Mouse (Mus musculus): ENCODE data around the gene Arl5b. TPM values are rescaled to one million over a fixed set of nuclear protein-coding genes. Genes with fewer than 3 reads are reported as not detected.

Arl5b gene
- polyA plus RNA-seq (2014; fragmentation: Illumina TruSeq; extraction: RNeasy Lipid Tissue Mini Kit (QIAGEN cat#74804); ENCODE audit: insufficient read depth, low read depth, low replicate concordance) = 15.5 TPM

DNA sequence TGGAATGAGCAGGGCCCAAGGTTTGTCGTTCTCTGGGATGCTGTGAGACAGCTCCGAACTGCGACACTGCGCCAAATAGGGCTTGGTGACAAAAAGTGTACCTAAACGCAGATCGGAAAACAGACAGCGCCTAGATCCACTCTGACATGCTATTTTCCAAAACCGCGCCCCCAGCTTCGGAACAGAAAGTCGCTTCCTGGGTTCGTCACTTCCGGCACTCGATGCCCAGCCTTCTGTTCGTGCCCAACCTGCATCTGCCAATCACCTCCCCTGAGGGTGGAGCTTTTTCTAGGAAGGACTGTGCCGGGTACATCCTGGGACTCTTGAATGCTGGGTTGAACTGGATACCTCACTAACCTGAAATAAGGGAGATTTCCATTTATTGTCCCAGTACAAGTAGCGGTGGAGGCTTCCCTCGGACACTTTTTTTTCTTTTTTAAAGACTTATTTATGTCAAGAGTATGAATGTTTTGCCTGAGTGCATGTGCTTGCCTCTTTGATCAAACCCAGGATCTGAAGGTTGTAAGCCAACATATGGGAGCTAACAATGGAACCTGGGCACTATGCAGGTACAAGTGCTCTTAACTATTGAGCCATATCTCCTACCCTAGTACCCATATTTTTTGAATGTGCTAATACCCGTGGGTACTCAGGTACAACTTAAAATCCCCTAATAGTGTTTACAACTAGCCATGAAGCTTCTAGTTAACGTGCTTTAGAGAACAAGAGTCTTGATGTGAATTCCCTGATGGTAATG, at the start of gene Arl5b:
Arl5b (plus strand) TSS at position 279 of the 757 bp plus-strand sequence.

GRCm38 (mm10) chr2:15054945-15055637, 5.9 kb downstream of the Arl5b start, which contains the start of gene Nsun6:
Nsun6 (minus strand) TSS chr2:15055069.

Other genes with a start within 250 kb of the Arl5b start
- 3.7 TPM for gene Nsun6, start 5.7 kb downstream of the Arl5b start, polyA plus RNA-seq (2014; fragmentation: Illumina TruSeq; extraction: RNeasy Lipid Tissue Mini Kit (QIAGEN cat#74804); ENCODE audit: insufficient read depth, low read depth, low replicate concordance)

Data from lung, adult 10 weeks (tissue).